Mouse (Mus musculus): ENCODE results near the gene Hcfc2.
A peak's percentile ranks its signal among the peaks of the same experiment; 100 is the strongest.

The Hcfc2 gene

DNA sequence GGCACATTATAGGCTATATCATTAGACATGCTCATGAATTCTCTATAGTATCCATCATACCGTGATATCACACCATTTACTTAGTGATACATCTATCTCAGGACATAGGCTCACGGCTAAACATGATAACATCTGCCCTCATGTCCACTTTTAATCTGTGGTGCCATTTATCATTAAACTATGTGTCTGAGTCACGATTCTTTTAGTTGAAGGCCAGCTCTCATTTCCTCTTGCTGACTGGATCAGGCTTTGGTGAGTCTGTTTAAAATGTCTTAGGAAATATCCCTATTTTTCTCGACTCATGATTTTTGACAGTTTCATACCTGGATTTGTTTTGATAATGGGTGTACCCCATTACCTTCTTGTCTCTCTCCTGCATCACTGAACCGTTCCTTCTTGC lies at the start of gene Hcfc2:
TSS of gene Hcfc2 (plus strand) at position 205 of the 400 bp plus-strand sequence.
- DNase-seq, result no peak

DNA sequence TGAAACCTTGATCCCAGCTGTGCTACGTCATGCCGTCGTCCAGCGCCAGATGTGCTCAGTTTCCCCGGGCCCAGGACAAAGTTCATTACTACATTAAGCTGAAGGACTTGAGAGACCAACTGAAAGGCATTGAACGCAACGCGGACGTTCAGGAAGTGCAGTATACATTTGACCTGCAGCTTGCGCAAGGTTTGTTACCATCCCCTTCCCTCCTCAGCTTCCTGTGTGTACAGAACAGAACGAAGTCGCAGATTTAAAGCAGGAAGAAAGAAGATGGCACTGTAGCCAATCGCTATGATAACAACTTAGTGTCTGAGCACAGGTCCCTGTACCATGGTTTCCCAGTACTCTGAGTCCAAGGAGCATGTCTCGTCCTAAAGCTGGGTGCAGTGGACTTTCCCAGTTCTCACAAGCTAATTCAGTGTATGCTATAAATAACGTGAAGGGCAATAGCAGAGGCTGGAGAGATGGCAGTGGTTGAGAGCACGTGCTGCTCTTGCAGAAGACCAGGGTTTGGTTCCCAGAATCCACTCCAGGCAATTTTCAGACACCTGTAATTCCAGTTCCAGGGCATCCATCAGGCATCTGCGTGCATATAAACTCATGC lies 48.7 kb upstream of the Hcfc2 start:
- DNase-seq, result no peak

- no peak for DNase-seq
Measured at GRCm38 (mm10) chr10:82651221-82651620, 44.7 kb upstream of the Hcfc2 start.

- no peak for DNase-seq
Measured at GRCm38 (mm10) chr10:82652625-82653024, 43.3 kb upstream of the Hcfc2 start.

DNA sequence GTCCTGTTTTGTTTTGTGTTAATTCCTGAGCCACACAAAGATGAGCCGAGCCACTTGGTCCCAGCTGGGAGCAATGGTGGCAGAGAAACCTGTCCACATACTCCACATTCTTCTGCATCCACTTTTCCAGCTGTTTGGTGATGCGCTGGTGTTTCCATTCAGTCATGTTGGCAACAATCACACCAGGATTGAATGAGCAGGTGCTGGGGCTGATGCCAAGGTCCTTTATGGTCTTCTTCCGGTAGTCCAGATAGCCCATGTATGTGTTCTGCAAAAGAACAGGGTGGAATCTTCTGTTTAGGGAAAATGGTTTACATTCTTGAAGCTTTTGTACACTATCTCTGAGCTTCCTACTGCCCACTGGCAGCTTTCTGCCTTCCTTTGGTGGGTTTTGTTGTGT lies 41.4 kb upstream of the Hcfc2 start:
- no peak for DNase-seq

DNA sequence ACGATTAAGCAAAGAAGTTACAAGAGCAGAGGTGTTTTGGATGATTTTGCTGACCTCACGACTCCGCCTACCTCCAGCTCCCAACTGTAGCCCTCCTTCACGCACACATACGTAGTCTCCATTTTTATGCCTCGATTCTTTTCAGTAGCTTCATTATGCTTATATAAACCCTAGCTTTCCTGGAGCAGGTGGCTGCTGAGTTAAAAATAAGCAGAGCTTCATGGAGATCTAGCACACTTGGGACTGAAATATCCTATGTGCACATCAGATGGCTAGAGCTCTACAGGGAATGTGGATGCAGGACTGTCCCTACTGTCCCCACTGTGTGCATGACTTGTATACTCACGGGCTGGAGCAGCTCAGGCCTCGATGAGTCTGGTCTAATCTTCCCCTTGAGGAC lies 34.1 kb upstream of the Hcfc2 start:
- peak; percentile 12 to 21 for DNase-seq

DNA sequence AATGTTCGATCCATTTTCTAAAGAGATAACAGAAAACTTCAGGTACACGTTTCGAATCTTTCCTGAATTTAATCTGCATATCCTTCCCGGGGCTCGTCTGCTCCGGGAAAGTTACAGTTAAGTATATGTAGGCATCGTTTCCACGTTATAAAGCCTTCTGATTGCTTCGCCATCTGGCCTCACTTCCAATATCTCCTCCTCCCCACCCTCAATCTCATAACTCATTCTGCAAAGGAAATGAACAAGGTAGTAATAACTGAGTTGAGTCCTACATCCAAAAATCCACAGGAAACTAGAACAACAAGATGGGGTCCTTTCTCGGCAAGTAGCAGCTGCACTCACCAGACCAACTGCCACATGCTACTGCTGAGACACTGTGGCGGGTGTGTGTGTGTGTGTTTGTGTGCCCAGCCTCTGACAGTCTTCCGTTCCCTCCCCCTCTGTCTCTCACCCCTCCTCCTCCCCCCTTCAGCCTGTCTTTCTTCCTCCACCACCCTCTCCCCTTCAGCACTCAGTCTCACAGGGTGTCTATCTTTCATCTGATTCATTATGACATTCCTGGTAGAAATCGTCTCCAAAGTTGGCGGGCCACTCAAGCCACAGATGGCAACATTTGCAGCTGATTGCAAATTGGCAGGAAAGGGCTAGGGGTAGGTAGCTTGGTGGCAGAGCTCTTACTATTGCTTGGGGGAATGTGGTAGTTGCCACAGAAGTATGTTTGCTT lies 33.5 kb upstream of the Hcfc2 start:
- peak; percentile 71 to 74 for DNase-seq

- no peak for DNase-seq
Measured at GRCm38 (mm10) chr10:82663289-82663688, 32.7 kb upstream of the Hcfc2 start.

GRCm38 (mm10) chr10:82665951-82666350 lies 30.0 kb upstream of the Hcfc2 start:
- DNase-seq, result no peak

DNA sequence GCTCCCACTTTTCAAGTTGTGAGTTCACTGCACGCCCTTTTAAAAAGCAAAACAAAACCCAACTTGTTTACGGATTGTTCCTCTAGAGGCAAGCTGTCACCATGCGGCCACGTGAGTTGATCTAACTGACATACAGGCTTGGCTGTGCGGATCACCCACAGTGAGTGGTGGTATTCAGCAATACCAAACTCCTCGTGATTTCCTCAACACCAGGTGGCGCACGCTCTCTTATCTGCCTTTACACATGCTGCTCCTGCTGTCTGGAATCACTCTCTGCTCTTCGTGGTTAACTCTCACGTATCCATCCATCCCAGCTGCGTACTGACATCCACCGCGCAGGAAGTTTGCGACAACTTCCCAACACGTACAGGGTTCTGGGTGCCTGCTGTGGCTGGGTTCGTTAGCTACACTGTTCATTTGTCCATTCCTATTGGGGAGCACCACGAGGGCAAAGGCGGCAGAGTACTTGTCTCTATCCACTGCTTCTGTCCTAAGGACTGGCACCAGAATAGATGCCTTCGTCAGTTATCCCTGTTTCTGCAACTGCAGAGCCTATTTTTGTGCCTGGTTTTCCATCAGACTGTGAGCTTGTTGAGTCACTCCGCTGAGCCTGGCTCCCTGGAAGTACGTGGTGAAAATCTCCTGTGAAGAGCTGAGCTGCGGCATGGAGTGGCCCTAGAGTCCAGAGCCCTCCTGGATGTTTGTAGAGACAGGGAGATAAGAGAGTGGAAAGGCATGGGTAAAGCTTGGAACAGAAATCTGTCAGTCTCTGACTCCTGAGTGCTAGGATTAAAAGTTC lies 29.3 kb upstream of the Hcfc2 start:
- peak; percentile 91 to 94 for DNase-seq

GRCm38 (mm10) chr10:82670205-82670604 lies 25.8 kb upstream of the Hcfc2 start:
- no peak for DNase-seq

GRCm38 (mm10) chr10:82676949-82677348 lies 19.0 kb upstream of the Hcfc2 start:
- peak; percentile 92 to 96 for DNase-seq

- DNase-seq, result no peak
Measured at GRCm38 (mm10) chr10:82680769-82681168, 15.2 kb upstream of the Hcfc2 start.

DNA sequence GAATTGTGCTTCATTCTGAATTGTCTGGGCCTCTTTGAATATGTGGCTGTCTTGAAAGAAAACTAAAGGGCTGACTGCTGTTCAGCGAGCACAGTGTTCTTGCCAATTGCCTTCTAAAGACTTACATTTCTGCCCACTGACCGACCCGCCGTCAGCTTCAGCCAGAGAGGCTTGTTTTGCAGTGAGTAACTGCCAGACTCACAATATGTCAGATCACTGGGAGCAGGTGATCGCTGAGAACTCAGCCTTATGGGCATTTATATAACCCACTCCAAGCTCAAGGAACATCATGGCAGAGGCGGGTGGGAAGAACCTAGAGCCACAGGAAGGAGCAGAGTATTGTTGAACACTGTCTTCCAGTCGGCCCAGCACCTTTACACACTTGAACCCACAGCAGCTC lies 14.3 kb upstream of the Hcfc2 start:
- peak in 1 of 2 experiments; percentile 27 for DNase-seq

DNA sequence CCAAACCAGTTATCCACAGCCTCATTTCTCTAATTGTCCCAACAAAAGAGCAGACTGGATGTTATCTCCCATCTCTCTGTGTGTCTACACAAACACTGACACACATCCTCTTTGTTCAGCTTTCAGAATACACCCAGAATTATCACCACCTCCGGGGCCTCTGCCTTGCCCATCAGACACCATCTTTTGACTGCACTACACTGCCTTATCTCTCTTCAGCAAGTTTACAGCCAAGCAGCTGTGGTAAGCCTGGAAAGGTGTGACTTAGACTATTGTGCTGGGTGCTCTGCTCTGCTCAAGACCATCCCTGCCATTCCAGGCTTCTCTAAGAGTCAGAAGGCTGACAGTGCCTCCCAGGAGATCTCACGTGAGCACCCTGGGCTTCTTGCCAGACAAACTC lies 10.5 kb upstream of the Hcfc2 start:
- no peak for DNase-seq

- no peak for DNase-seq
Measured at GRCm38 (mm10) chr10:82689681-82690211, 6.2 kb upstream of the Hcfc2 start.

GRCm38 (mm10) chr10:82690494-82690893 lies 5.5 kb upstream of the Hcfc2 start, which contains the start of gene Glt8d2:
Glt8d2 (minus strand) TSS chr10:82690650.
- DNase-seq, result no peak

- DNase-seq, result peak; percentile 21 to 27
Measured at GRCm38 (mm10) chr10:82696453-82697079, 606 bp downstream of the Hcfc2 start.

- no peak for DNase-seq
Measured at GRCm38 (mm10) chr10:82697305-82697898, 1.4 kb downstream of the Hcfc2 start.

DNA sequence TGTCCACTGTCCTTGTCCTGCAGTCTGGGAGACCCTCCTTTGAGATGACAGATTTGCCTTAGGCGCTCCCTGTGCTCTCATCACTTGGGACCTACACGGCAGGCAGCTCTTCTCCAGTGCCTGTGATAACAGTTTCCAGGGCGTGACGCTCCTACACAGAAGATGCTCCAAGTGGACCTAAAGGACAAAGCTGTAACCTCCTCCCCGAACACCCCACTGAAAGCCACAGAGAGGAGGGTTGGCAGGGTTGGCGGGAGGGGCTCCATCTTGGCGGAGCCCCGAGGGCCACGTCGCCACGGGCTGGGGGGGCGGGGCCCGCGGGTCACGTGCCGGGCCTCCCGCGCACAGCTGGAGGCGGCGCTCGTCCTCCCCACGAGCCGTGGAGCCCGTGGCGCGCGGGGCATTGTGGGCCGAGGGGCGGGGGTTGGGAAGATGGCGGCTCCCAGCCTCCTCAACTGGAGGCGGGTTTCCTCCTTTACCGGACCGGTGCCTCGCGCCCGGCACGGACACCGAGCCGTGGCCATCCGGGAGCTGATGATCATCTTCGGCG lies 2.8 kb downstream of the Hcfc2 start:
- peak; percentile 88 to 94 for DNase-seq

DNA sequence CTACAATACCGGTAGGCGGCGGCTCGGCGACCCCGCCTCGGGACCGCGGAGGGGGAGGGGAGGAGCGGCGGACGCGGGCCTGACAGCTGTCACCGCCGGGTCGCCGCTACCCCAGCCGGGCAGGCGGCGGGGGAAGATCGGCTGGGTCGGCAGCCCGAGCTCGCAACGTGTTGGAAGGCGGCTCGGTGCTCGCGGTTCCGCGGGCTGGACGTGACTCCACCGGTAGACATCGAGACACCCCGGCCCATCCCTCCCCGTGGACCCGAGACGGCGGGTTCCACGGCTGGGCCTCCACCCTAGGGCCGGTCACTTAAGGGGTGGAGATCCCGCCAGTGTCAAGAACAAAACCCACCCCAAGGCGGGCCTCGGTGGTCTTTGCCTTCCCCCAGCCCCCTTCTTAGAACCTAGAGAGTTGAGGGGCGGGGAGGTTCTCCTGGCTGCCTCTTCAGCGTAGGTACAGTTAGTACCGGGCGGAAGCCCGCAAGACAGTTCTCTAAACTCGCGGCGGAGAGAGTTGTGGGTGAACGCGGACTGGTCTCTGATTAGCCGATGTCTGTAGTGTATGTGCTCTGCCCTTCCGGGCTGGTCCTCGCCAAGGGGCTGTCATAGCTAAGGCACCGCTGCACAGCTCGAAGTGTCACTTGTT lies 3.5 kb downstream of the Hcfc2 start:
- DNase-seq, result no peak

GRCm38 (mm10) chr10:82741354-82741753 lies 45.4 kb downstream of the Hcfc2 start:
- DNase-seq, result peak; percentile 26 to 43

All from cerebellum, postnatal 36 days (tissue).